In the genomic region with DNA sequence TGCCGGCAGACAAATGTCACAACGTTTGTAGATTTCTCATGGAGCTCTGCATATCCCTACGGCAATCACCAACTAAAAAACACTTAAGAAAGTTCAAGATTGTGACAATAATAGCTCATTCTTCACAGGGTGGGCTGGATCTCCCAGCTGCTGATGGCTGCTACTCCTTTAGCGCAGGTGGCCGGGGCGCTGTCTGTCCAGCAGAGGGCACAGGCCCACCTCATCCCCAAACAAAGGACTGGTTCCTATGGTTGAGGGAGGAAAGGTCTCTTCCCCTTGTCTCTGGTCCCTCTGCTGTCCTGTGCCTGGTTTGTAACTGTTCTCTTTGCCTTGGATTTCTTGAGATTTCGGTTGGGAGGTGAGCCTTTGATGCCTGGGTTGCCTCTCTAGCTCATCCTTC, we compare ENCODE assay signal across 13 mouse cellular contexts. TPM values are rescaled to one million over a fixed set of nuclear protein-coding genes. Genes with fewer than 3 reads are reported as not detected.
DNase-seq lines count a peak whose midpoint lies in the region; TF ChIP-seq lines count a peak whose summit lies in the region.
"Had no signal": no experiment of that assay in that cellular context is flagged by ENCODE, and none has a peak within 500 bp of the region (broad histone marks: within the 10 kb centered on the region; RNA-seq: fewer than 3 reads in every experiment).

No protein-coding gene starts in this region.

- TF ChIP-seq CTCF in gastrocnemius, adult 2 months (IDR thresholded peaks at IDR 0.05) = peak; percentile 37; the same call in 1 of the 2 replicates
- TF ChIP-seq CTCF in layer of hippocampus, adult 2 months (conservative IDR thresholded peaks at IDR 0.05) = peak; percentile 54

- DNase-seq in gastrocnemius, adult 2 months = no peak
- no peak for DNase-seq in gastrocnemius, postnatal 36 days
- no peak for DNase-seq in layer of hippocampus, adult 2 months (ENCODE audit: low spot score in 2 of 2)
- no peak for DNase-seq in layer of hippocampus, postnatal 10 days (ENCODE audit: low spot score in 2 of 2)
- DNase-seq in A20 (ENCODE audit: low read depth, low spot score) = peak; percentile 12
- DNase-seq in embryo, embryonic 10.5 days (ENCODE audit: low spot score) = peak; percentile 45
- DNase-seq in spleen, postnatal 36 days (ENCODE audit: low spot score in 2 of 2) = no peak
- no peak for DNase-seq in urinary bladder, postnatal 14 days (ENCODE audit: low spot score)
- DNase-seq: layer of hippocampus, adult 9-11 months; spleen, adult 18-20 months; thymus, postnatal 36 days had no signal

- no peak overlapping the region for H3K4me3 ChIP-seq in gastrocnemius, adult 2 months
- H3K4me3 ChIP-seq in layer of hippocampus, adult 2 months = no peak overlapping the region
- H3K4me3 ChIP-seq: lung, embryonic 15.5 days; neural tube, embryonic 13.5 days had no signal

- no peak overlapping the region for H3K27ac ChIP-seq in gastrocnemius, adult 2 months
- H3K27ac ChIP-seq in layer of hippocampus, adult 2 months = no peak overlapping the region
- H3K27ac ChIP-seq: lung, embryonic 15.5 days; neural tube, embryonic 13.5 days had no signal

- intact Hi-C loops in gastrocnemius, adult 2 months (cut with DNase I) = no loop called here
- intact Hi-C loops in gastrocnemius, postnatal 36 days (cut with DNase I) = no loop called here

RNA-seq across cellular contexts. Expression of gene Rgs6, which starts 1.5 kb away (rescaled TPM):
- under 1 TPM; 0.61 to 0.75 TPM for total RNA-seq in gastrocnemius, adult 2 months (2021)
- total RNA-seq in gastrocnemius, postnatal 36 days (2021) = under 1 TPM; 0.44 to 0.48 TPM
- total RNA-seq in layer of hippocampus, adult 2 months (2021) = 10 to 100 TPM; 10.2 to 10.4 TPM
- total RNA-seq in layer of hippocampus, postnatal 10 days (2021) = 10 to 100 TPM; 20.6 to 20.7 TPM

Comparison
In these comparisons a context has a peak if more than half of its experiments do, and no peak if none do; other contexts are left out.
1. DNase-seq: peak in A20 (single experiment) and embryo, embryonic 10.5 days (single experiment); none in gastrocnemius, adult 2 months (single experiment), gastrocnemius, postnatal 36 days (0 of 2), layer of hippocampus, adult 2 months (0 of 2), layer of hippocampus, postnatal 10 days (0 of 2), spleen, postnatal 36 days (0 of 2) and urinary bladder, postnatal 14 days (single experiment).
2. RNA of gene Rgs6, which starts 1.5 kb away (total RNA-seq): 20.6 to 20.7 TPM in layer of hippocampus, postnatal 10 days and 10.2 to 10.4 TPM in layer of hippocampus, adult 2 months; 0.61 to 0.75 TPM in gastrocnemius, adult 2 months and 0.44 to 0.48 TPM in gastrocnemius, postnatal 36 days; every median in the first group is over 4 times any median in the second.